Mouse (Mus musculus): Measurements from ENCODE around the gene Hcn1.
A peak's percentile ranks its signal among the peaks of the same experiment; 100 is the strongest.

The Hcn1 gene

GRCm38 (mm10) chr13:118023381-118023780 is 421.3 kb downstream of the Hcn1 start:
- no peak for DNase-seq (ENCODE audit: low read depth, low spot score)

DNA sequence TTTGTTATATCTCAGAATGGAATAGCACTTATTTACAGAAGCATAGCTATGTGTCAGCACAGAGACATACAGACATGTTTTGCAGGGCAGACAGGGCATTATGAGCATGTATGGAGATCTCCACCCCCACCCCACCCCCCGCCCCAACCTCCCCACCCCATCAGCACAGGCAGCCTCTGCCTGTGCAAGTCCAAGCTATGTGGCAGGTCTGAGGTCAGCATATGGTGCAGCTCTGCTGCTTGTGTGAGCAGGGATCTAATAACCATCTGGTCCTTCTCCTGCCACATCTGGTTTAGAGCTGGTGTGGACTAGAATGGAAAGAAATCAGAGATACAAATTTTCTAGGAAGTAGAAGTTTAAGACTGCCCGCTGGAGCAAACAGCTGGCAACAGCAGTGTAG is 424.4 kb downstream of the Hcn1 start:
- no peak for DNase-seq (ENCODE audit: low read depth, low spot score)

DNA sequence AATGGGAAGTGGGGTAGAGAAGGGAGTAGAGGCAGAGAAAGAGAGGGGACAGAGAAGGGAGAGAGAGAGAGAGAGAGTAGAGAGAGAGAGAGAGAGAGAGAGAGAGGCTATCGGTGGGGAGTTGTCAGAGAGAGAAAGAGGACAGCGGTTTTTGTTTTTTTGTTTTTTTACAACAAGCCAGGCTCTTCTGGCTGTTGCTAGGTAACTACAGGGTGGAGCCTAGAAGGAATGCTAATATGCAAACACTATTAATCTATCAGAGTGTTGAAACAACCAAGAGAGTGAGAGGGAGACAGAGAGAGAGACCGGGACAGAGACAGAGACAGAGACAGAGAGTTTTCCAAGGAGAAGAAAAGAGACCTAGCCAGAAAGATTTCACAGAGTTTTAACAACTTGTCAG is 425.7 kb downstream of the Hcn1 start:
- DNase-seq (ENCODE audit: low read depth, low spot score), result no peak

DNA sequence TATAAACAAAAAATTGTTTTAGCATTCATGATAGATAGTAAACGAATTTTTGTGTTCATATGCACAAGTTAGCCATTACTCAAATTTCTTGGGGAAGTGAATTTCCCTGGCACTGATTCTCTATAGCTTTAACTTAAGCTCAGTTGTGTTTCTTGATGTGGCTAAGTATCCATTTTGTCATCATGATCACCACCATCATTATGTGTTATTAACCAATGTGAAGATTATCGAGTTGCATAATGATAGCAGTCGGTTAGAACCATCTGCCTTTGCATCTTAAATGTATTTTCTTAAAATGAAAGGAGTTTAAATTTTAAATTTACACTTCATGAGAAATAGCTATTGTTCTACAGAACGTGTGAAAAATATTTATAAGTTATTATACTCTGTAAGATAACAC is 426.5 kb downstream of the Hcn1 start:
- DNase-seq (ENCODE audit: low read depth, low spot score), result no peak

GRCm38 (mm10) chr13:118029579-118029978 is 427.5 kb downstream of the Hcn1 start:
- peak; percentile 62 for DNase-seq (ENCODE audit: low read depth, low spot score)

DNA sequence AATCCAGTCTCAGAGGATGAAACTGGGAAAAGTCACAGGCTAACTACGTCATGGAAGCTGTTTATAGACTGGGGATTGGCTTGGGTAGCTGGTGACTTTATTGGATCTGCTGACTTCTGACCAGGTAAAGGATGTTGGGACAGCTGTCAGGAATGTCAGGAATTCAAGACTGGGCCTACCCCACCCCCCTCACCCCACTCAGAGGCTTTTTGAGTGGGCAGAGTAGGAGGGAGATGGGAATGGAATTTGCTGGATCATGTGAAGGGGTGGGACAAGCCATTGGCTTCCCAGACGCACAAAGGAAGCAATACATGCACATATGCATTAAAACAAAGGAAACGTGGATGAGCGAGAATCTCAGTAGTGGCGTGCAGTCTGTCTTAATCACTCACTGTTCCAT is 433.5 kb downstream of the Hcn1 start:
- DNase-seq (ENCODE audit: low read depth, low spot score), result no peak

Data from brain, adult 2 months (tissue).